ENCODE assay signal across 9 mouse cellular contexts in genomic region chr19:48204892-48205761, GRCm38 (mm10). TPM values are rescaled to one million over a fixed set of nuclear protein-coding genes. Genes with fewer than 3 reads are reported as not detected.
DNase-seq lines count a peak whose midpoint lies in the region; ATAC-seq and TF ChIP-seq lines count a peak whose summit lies in the region.
"Had no signal": no experiment of that assay in that cellular context is flagged by ENCODE, and none has a peak within 500 bp of the region (broad histone marks: within the 10 kb centered on the region; RNA-seq: fewer than 3 reads in every experiment).

No protein-coding gene starts in this region.

- peak; percentile 31 for ATAC-seq in frontal cortex, adult (ENCODE audit: low TSS enrichment)
- no peak for ATAC-seq in CD4-positive, CD25-positive, alpha-beta regulatory T cell, adult 4 months

- H3K27ac ChIP-seq in ES-Bruce4 (ENCODE audit: insufficient read depth, low read length), result no peak overlapping the region

- H3K36me3 ChIP-seq in ES-Bruce4 (ENCODE audit: control insufficient read depth, insufficient read depth, low read length, poor library complexity, severe bottlenecking), result no peaks in the 10 kb centered on the region

- H3K4me3 ChIP-seq in ES-Bruce4 (ENCODE audit: low read depth, low read length), result peak overlapping the region; percentile 66
- no peak overlapping the region for H3K4me3 ChIP-seq in lung, adult 2 months (replicated peaks; ENCODE audit: extremely low read depth, low read depth, low read length)

- peak; percentile 52 to 56 for DNase-seq in cerebellum, postnatal 10 days
- DNase-seq in cerebellum, adult 9-10 months, result no peak
- peak; percentile 32 for DNase-seq in left cerebral cortex, postnatal 4 days
- DNase-seq in retina, embryonic 14.5 days (ENCODE audit: low spot score), result peak; percentile 54
- no peak for DNase-seq in lung, adult 2 months

- no peaks in the 10 kb centered on the region for H3K4me1 ChIP-seq in ES-Bruce4 (ENCODE audit: control insufficient read depth, insufficient read depth, low read length)
- H3K4me1 ChIP-seq in lung, adult 2 months (ENCODE audit: control insufficient read depth, insufficient read depth, low read length), result no peaks in the 10 kb centered on the region

- H3K9me3 ChIP-seq in ES-Bruce4 (replicated peaks; ENCODE audit: control insufficient read depth, insufficient read depth, low read length, poor library complexity, severe bottlenecking), result no peaks in the 10 kb centered on the region

- 2% methylated on average over 52 of the region's 62 CpGs for WGBS in lung, adult 2 months

- intact Hi-C loops in left cerebral cortex, postnatal 4 days (cut with DNase I), result loop anchor here (2.0 to 10.0 kb wide), 3 partner anchors 188 to 1060 kb away; no protein-coding TSS in a partner anchor

- H3K9ac ChIP-seq in ES-Bruce4 (ENCODE audit: low read depth, poor library complexity, severe bottlenecking), result peak overlapping the region; percentile 55

- no peak for TF ChIP-seq POLR2A in ES-Bruce4 (IDR thresholded peaks at IDR 0.05; ENCODE audit: insufficient read depth, low read length)
- no peak for TF ChIP-seq POLR2A in lung, adult 2 months (IDR thresholded peaks at IDR 0.05; ENCODE audit: borderline replicate concordance, extremely low read depth, low read depth, low read length)

- no peak for TF ChIP-seq EP300 in ES-Bruce4 (IDR thresholded peaks at IDR 0.05; ENCODE audit: insufficient read depth, low read depth, low read length)

- H3K27me3 ChIP-seq in ES-Bruce4 (ENCODE audit: control insufficient read depth, insufficient read depth, low read length, poor library complexity, severe bottlenecking), result peaks cover 19% of the 10 kb centered on the region

- no peak for TF ChIP-seq CTCF in ES-Bruce4 (IDR thresholded peaks at IDR 0.05; ENCODE audit: low read depth, low read length)
- TF ChIP-seq CTCF in lung, adult 2 months (IDR thresholded peaks at IDR 0.05; ENCODE audit: insufficient read depth, low read length), result no peak

RNA-seq across cellular contexts. Expression of gene Sorcs3, which starts 0.7 kb away (rescaled TPM):
- not detected in 2 replicates for polyA plus RNA-seq in ES-Bruce4 (2011; ENCODE audit: insufficient read depth, insufficient read length, low read depth, missing spikeins)
- 10 to 100 TPM; 15.8 to 20.9 TPM for total RNA-seq in left cerebral cortex, postnatal 4 days (2021)
- not detected for polyA plus RNA-seq in CD4-positive, CD25-positive, alpha-beta regulatory T cell, adult 4 months (2017; shearing (Covaris generic))
- polyA plus RNA-seq in lung, adult 2 months (2012; rRNA removed), result 0.04 TPM in 1 of 2 replicates, not detected in the other
- total RNA-seq: common myeloid progenitor, adult 5-6 weeks had no signal

Comparison
In these comparisons a context has a peak if more than half of its experiments do, and no peak if none do; other contexts are left out.
1. DNase-seq: peak in cerebellum, postnatal 10 days (2 of 2), left cerebral cortex, postnatal 4 days (single experiment) and retina, embryonic 14.5 days (single experiment); none in cerebellum, adult 9-10 months (single experiment) and lung, adult 2 months (single experiment).